In the genomic region with DNA sequence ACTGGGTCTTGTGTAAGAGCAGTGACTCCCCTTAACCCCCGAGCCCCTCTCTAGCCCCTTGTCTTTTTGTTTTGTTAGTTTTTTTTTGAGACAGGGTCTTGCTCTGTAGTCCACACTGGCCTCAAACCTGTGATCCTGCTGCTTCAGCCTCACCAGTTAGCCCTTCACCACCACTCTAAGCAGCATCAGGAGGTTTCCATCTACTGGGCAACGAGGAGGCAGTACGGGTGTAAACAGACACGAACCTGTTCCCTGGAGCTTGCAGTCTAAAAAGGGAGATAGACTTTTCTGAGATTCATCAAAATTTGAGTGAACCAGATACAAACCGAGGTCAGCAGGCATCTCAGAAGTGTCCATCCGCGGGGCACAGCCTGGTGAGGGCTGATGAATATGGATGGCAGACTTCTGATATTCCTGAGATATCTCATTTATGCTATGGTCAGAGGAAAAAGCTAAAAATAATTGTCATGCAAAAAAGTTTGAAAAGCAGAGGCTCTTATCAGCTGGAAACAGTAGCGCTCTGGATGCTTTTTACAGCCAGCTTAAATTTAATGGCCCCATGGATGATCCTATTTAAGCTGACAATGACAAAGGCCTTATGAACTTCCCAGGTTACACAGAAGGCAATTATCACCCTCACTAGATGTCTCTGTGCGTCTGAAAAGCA, we compare ENCODE assay signal across 25 mouse cellular contexts. TPM values are rescaled to one million over a fixed set of nuclear protein-coding genes. Genes with fewer than 3 reads are reported as not detected.
"Had no signal": no experiment of that assay in that cellular context is flagged by ENCODE, and none has a peak within 500 bp of the region (broad histone marks: within the 10 kb centered on the region; RNA-seq: fewer than 3 reads in every experiment).

No protein-coding gene starts in this region.

- H3K4me3 ChIP-seq: midbrain, embryonic 10.5 days; midbrain, embryonic 12.5 days; midbrain, embryonic 15.5 days; myocyte; neural tube, embryonic 13.5 days; neural tube, embryonic 15.5 days had no signal

- H3K9me3 ChIP-seq: midbrain, embryonic 10.5 days; midbrain, embryonic 12.5 days; midbrain, embryonic 15.5 days; neural tube, embryonic 13.5 days; neural tube, embryonic 15.5 days had no signal

- H3K9ac ChIP-seq: lung, embryonic 14.5 days; midbrain, embryonic 12.5 days; midbrain, embryonic 15.5 days; neural tube, embryonic 13.5 days; neural tube, embryonic 15.5 days had no signal

- H3K27me3 ChIP-seq: midbrain, embryonic 12.5 days; midbrain, embryonic 15.5 days; neural tube, embryonic 13.5 days; neural tube, embryonic 15.5 days had no signal

- ATAC-seq: midbrain, embryonic 15.5 days had no signal

- H3K27ac ChIP-seq: midbrain, embryonic 10.5 days; midbrain, embryonic 12.5 days; midbrain, embryonic 15.5 days; neural tube, embryonic 13.5 days; neural tube, embryonic 15.5 days had no signal

- H3K4me1 ChIP-seq: midbrain, embryonic 10.5 days; midbrain, embryonic 12.5 days; midbrain, embryonic 15.5 days; neural tube, embryonic 13.5 days; neural tube, embryonic 15.5 days had no signal

- H3K36me3 ChIP-seq: midbrain, embryonic 10.5 days; midbrain, embryonic 12.5 days; midbrain, embryonic 15.5 days; neural tube, embryonic 13.5 days had no signal

- H3K4me2 ChIP-seq: lung, embryonic 14.5 days; midbrain, embryonic 12.5 days; midbrain, embryonic 15.5 days; neural tube, embryonic 13.5 days; neural tube, embryonic 15.5 days had no signal

- DNase-seq: lung, adult 18-20 months; lung, embryonic 14.5 days; lung, postnatal 10 days; lung, postnatal 4 days; retina, postnatal 1 day; right cerebral cortex, adult 18-20 months; right cerebral cortex, postnatal 25 days; right cerebral cortex, postnatal 4 days; spleen, adult 18-20 months; thymus, adult 18-20 months; thymus, postnatal 14 days; thymus, postnatal 36 days had no signal

RNA-seq across cellular contexts. Expression of gene Fam240b, which starts 52.2 kb away (rescaled TPM):
- total RNA-seq: megakaryocyte, adult 5-6 weeks; megakaryocyte-erythroid progenitor cell, adult 5-6 weeks had no signal
- polyA plus RNA-seq: lung, embryonic 14.5 days; lung, embryonic 16.5 days; midbrain, embryonic 10.5 days; midbrain, embryonic 12.5 days; midbrain, embryonic 15.5 days; myocyte; neural tube, embryonic 11.5 days; neural tube, embryonic 13.5 days; small intestine, adult 2 months; stomach, embryonic 14.5 days; thymus, postnatal 0 days had no signal
